Mouse (Mus musculus): ENCODE data around the gene Srgap2.
A peak's percentile ranks its signal among the peaks of the same experiment; 100 is the strongest.

The Srgap2 gene

GRCm38 (mm10) chr1:131246433-131247395 is 280.4 kb downstream of the Srgap2 start:
- DNase-seq (ENCODE audit: low spot score in 2 of 2), result peak in 1 of 2 experiments; percentile 34

DNA sequence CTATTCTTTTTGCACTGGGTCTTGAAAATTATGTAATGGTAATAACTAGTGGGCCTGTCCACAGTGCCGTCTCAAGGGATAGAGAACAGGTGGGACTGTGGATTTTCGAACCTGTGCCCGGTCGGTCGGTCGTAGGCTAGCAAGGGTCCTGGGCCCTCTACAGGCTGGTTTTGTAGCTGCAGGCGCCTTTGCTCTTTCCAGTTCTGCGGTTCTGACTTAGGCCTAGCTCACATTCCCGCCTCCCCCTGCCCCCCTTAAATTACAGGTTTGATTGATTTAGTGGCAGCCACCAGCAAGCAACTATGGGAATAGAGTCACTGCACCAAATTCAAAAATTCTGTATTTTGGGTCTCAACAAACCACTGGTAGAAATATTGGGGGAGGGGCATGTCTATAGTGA is 281.2 kb downstream of the Srgap2 start:
- peak in 1 of 2 experiments; percentile 63 for DNase-seq (ENCODE audit: low spot score in 2 of 2)

DNA sequence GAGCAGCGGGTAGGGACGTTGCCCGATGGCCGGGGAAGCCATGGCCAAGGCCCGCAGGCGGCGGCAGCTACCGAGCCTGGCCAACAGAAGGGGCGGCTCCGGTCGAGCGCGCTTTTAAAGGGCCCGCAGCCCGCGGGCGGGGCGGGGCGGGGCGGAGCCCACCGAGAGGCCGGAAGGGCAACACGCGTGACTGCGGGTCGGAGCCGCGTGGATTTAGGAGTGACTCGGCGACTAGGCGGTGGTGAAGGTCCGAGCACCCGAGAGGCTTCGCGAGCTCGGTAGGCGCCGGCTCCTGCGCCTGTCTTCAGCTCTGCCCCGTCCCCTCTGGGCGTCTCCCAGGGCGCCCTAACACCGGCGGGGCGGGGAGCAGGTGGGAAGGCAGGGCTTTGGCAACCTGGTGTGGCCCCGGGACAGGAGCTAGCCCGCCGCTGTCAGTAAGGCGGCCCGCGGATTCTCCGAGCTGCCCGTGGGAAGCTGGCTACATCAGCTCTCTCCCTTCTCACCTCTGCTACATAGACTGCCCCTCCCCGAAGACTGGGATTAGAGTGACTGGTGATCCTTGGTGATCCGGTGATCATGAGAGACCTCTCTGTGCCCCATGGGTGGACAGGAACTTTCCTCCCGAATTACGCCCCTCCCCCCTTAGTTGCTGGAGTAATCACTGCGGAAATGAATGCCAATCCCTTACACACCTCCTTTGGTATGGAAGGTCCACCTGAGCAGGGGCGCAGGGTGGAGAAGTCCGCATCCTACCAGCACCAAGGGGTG is 281.9 kb downstream of the Srgap2 start, which contains the start of gene Rassf5:
TSS of gene Rassf5 (minus strand) at position 170 of the 768 bp plus-strand sequence.
- peak; percentile 35 to 61 for DNase-seq (ENCODE audit: low spot score in 2 of 2)

GRCm38 (mm10) chr1:131244536-131245088 is 282.5 kb downstream of the Srgap2 start:
- DNase-seq (ENCODE audit: low spot score in 2 of 2), result no peak

DNA sequence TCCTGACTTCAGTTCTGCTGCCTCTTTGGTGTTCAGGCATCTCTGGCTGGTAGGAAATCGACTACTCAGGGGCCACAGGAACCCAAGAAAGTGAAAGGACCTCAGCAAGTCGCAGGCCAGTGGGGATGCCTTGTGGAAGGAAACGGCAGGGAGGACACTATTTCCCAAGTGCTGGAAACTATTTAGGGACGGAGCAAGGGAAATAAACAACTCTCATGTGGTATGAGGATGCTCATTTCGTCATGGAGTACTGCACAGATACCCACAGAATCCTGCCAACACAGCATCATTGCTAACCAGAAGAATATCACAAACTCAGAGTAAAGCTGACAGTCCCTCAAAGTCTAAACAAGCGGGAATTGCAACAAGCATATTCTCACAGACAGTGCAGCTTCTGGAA is 284.2 kb downstream of the Srgap2 start:
- DNase-seq (ENCODE audit: low spot score in 2 of 2), result no peak

- DNase-seq (ENCODE audit: low spot score in 2 of 2), result no peak
These were observed 287.5 kb downstream of the Srgap2 start for GRCm38 (mm10) chr1:131239576-131240193.

- no peak for DNase-seq (ENCODE audit: low spot score in 2 of 2)
These were observed 288.2 kb downstream of the Srgap2 start for GRCm38 (mm10) chr1:131238931-131239381.

DNA sequence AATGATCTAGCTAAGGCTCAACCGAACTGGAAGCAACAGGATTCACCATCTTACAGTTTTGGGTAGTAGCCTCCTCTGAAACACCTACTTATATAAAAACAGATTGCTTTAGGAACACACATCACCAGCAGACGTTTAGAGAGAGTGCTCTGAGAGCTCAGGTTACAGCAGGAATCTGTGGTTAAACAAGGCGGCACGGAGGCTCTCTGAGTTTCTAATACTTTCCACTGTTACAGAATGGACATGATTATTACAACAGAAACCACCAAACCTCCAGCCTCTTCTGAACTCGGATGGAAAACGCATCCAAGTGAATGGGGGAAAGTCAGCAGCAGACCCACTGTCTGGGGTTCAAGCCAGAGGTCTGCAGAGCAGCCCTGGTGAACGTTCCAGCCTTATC is 291.1 kb downstream of the Srgap2 start:
- no peak for DNase-seq (ENCODE audit: low spot score in 2 of 2)
